Mouse (Mus musculus) megakaryocyte, embryonic 14.5 days (primary cell): Measurements from ENCODE around the gene Baz2a.

Experiments
- FLI1 ChIP-seq: IDR thresholded peaks from 2 replicates; pipeline ENCODE4 v1.6.1; 2012; ENCODE audit warnings: low read length, inconsistent platforms, mixed read lengths
- GATA1 ChIP-seq: IDR thresholded peaks from 3 replicates; pipeline ENCODE4 v1.6.1; 2012; ENCODE audit warnings: mixed read lengths, low read length, inconsistent platforms, borderline replicate concordance

DNA sequence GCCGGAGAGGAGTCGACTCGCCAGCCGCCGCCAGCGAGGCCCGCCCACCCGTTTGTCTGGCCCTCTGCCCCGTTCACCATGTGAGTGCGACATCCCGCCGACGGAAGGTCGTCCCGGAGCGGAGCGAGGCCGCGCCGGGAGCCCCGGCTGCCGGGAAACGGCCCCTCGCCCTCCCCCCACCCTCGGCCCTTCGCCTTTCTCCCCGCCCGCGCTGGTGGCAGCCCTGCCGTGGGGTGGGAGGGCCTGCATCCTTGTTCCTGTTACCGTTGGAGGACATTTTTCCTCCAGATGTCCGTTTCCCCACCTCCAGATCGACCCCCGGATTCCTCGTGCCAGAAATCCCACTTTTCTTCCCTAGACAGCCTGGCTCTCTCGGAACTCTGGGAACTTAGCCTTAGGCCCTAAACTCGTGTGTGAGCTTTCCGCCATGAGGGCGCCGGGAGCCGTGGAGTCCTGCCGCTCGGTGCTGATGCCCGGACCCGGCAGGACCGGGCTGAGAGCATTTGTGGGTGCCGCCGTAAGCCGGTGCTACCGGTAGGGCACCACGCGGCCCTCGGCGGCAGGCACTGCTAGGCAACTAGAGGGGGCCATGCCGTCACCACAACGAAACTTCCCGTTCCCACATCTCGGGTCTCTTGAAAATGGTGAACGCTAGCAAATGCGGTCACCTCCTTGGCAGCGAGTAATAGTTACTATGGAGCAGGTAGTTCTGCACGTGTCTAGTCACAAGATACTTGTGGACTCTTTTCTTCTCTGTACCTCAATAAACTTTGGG, 32.0 kb upstream of the Baz2a start:
- TF ChIP-seq GATA1 (no peak), FLI1 (no peak)
